Mouse (Mus musculus) adrenal gland, adult 18-20 months (tissue): ENCODE results near the gene Pigv. TPM values are rescaled to one million over a fixed set of nuclear protein-coding genes. Genes with fewer than 3 reads are reported as not detected.
"Not testable (repeated sequence)": the region's sequence is repeated elsewhere in the genome, so short reads cannot be mapped to it uniquely, and the experiment has no call there.

Experiments used
- DNase-seq, 2 experiments: peaks; one replicate each; pipeline ENCODE4 v3.0.0; 2021 to 2022; ENCODE audit warnings: low spot score in 2 of 2
- total RNA-seq, 2 experiments: library from RNA; stranded (reverse); gene quantifications; 1 replicate in 1 of 2; 2 replicates in 1 of 2; pipeline ENCODE4 v1.2.3; 2021

Gene Pigv
- total RNA-seq, 2 experiments from 2014 or later, result 16.3 to 20.4 TPM

DNA sequence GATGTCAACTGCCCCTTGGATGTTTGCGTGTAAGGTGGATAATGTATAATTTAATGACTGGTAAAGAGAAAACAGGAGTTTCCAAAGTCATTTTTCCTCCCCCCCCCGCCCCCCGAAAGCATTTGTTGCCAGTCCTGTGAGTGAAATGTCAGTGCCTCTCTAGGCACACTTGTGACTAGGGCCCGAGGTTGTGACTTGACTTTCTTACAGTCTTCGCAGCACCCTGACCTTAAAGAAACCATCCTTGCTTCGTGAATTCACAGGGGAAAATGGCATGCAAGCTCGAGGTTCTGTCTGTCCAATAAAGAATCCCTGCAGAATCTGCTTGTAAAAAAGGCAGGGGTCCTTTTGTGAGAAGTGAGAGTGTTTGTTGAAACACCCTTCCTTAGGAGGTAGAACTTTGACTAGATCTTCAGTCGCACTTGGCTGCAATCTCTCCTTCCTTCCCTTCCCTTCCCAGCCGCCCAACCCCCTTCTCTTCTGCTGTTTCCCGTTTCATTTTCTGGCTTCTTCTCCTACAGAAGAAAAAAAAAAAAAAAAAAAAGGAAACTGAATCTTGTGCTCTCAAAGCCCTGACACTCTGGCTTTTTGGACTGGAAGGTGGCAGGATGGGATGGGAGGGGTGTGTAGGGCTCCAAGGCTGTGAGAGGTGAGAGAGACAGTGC is 1.4 kb upstream of the Pigv start:
- no peak for DNase-seq

GRCm38 (mm10) chr4:133672845-133673647 is 599 bp upstream of the Pigv start:
- DNase-seq, result no peak

- peak; percentile 80 to 84 for DNase-seq
Measured at GRCm38 (mm10) chr4:133671184-133671880, 1.1 kb downstream of the Pigv start.

DNA sequence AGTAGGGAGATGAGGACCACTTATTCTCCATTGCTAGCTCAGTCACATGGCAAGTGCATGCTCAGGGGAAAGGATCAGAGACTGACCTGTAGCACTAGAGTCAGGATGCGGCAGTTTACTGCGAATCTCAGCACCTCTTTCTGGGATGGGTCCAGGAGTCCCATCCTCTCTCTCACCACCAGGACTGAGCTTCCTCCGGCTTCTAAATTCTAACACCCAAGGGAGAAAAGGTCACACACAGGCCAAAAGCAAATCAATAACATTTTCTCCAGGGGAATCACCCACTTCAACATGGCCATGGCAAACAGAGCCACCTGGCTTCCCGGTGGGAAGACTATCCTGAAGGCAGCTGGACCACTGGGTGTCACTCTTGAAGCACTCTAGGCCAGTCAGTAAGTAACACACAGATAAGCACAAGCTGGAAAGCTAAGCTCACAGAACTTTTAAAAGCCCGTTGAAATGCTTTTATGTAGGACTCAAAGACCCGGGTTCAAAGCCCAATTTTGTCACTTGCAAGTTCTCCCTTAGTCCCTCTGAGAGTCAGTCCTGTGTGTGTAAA is 2.7 kb downstream of the Pigv start:
- DNase-seq, result no peak

- DNase-seq, result no peak
Measured at GRCm38 (mm10) chr4:133668537-133668936, 3.9 kb downstream of the Pigv start.

GRCm38 (mm10) chr4:133666199-133666598 is 6.2 kb downstream of the Pigv start:
- DNase-seq, result no peak

GRCm38 (mm10) chr4:133665118-133665517 is 7.3 kb downstream of the Pigv start:
- DNase-seq, result no peak

GRCm38 (mm10) chr4:133662945-133663344 is 9.5 kb downstream of the Pigv start:
- no peak for DNase-seq

DNA sequence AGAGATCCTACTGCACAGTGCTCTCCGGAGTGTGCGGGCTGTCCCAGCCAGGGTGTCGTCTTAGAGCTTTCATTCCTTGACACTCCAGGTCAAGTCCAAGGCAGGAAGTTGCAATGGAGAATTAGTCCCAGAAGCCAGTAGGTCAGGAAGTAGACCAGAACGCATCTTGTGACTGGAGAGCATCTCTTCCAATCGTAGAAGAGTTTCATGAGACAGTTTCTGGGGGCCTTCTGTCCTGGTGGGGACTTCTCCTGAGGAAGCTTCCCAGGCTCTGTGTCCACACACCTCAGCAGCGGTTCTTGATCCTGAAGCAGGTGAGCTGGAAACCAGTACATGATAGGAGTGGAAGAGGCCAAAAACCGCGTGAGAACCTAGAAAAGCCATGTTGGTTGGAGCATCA is 10.0 kb downstream of the Pigv start:
- no peak for DNase-seq

DNA sequence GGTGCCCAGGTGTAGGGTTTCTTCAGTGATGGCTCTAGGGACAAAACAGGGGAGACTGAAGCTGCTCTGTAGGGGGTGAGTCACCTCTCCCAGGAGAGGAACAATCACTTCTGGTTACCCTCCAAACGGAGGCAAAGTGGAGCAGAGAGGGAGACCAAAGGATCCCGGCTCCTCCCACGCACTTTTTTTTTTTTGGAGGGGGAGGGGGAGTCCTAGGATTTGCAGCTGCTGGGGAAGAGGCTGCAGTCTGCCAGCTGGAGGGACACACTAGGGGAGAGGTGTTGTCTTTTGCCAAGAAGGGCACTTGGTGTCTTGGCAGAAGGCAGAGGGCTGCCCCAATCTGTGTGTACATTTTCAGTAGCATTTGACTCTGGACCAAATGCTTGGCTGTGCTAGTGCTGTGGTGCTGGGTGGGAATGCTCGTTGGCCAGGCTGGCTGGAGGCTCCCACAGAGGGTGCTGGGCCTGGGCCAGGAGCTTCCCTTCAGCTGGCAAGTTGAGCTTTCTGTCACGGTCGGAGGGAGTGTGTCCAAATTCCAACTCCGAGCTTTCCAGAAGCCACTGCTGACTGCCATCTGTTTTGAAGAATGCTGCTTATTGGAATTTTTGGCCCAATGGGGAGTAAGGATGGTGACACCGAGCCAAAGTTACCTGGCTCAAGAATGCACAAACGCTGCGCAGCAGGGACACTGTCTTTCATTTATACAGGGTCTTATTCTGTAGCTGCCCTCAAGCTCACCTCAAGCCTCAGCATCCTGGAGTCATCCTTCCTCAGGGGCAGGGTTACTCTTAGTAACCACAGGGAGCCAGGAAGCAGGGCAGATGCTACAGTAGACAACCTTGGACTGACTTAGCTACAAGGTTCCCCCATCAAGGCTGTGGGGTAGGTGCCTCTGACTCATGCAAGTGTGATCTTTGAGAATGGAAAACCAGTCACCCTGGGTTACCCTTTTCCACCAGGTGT is 12.0 kb downstream of the Pigv start:
- DNase-seq, result peak; percentile 60 to 61

GRCm38 (mm10) chr4:133659497-133660192 is 12.8 kb downstream of the Pigv start:
- DNase-seq, result peak in 1 of 2 experiments; percentile 42

DNA sequence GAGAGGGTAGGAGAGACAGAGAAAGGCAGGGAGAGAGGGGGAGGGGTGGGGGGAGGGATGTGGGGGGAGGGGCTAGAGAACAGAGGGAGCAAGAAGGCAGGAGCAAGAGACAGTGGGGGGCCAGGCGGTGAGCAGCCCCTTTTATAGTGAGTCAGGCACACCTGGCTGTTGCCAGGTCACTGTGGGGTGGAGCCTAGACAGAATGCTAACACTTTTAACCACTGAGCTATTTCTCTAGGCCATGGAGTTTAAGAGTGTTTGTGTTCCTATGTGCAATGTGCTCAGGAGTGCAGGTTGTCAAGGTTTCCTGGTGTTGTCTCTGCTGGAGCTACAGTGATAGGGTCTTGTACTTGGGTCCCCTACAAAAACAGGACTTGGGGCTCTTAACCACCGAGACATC is 13.7 kb downstream of the Pigv start:
- no peak for DNase-seq

DNA sequence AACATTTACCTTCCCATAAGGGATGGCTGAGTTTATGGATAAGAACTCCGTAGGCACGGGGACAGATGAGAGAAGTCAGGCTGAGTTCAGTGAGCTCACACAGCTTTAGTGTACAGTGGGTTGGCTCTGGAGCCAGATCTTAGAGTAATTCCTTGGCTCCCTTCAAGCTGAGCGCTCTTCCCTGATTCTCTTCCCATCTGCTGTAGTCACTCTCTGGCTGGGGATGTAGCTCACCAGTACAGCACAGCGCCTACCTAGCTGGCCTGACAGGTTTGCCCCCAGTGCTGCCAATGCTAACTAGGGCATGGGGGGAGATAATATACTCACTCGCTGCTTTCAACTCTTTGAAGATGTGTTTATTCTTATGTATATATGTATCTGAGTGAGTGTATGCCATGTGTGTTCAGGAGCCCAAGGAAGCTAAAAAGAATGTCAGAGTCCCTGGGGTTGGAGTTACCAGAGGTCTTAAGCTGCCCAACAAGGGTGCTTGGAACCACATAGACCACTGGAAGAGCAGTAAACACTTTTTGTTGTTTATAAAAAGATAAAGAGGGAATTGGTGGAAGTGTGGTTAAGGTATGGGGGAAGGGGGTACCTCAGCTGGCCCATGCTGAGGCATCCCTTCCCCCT is 14.5 kb downstream of the Pigv start:
- no peak for DNase-seq

- no peak for DNase-seq
Measured at GRCm38 (mm10) chr4:133656997-133657396, 15.4 kb downstream of the Pigv start.

GRCm38 (mm10) chr4:133656294-133656693 is 16.2 kb downstream of the Pigv start:
- no peak for DNase-seq

DNA sequence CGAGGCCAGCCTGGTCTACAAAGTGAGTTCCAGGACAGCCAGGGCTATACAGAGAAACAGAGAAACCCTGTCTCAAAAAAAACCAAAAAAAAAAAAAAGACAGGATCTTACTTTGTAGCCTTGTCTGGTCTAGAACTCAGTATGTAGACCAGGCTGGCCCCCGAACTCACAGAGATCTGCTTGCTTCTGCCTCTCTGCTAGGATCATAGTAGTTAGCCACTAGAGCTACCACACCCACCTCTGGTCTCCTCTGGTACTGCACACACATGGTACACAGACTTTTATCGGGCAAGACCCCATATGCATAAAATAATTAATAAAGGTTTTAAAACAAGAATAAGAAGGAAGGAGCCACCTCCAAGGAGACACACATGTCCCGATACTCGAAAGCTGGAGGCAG is 18.4 kb downstream of the Pigv start:
- DNase-seq, result not testable (repeated sequence)

DNA sequence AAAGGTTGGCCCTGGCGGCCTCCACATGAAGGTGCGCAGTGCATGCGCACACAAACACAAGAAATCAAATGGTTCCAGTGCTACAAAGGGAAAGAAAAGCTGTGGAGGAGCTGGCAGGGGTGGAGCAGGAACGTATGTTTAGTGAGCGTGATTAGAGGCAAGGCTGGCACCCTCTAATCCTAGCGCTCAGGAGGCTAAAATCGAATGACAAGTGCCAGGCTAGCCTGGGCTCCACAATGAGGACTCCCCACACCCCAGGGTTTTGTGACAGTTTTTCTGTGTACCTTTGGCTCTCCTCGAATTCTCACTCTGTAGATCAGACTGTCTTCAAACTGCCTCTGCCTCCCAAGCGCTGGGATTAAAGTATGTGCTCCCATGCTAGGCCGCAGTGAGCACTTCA is 19.7 kb downstream of the Pigv start:
- no peak for DNase-seq

DNA sequence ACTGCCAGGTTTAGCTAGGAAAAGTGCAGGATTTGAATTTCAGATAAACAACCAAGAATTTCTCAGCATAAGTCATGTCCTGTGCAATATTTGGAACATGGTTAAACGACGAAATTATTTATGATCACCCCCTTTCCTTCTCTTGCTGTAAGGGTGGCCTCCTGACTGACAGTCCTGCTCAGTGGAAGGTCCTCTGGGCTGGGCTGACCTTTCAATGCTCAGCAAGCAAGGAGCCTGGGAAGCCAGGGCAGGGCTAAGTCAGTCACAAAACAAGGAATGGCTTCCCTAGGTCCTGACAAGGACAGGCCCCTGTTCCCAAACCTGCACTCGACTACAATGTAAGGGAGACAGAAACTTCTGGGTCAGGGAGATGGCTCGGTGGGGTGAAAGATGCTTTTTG is 20.5 kb downstream of the Pigv start:
- DNase-seq, result no peak

GRCm38 (mm10) chr4:133651445-133651844 is 21.0 kb downstream of the Pigv start:
- no peak for DNase-seq
